Mouse (Mus musculus) stomach, postnatal 0 days (tissue): ENCODE results near the gene Sall1.

ENCODE experiments used
- CTCF ChIP-seq: IDR thresholded peaks from 2 replicates; pipeline ENCODE4 v1.5.1; 2016; ENCODE audit warnings: antibody characterized with exemption, low read depth, mild to moderate bottlenecking, moderate library complexity
- EP300 ChIP-seq: optimal IDR thresholded peaks from 2 replicates; pipeline ENCODE3; 2016; ENCODE audit warnings: antibody characterized with exemption

DNA sequence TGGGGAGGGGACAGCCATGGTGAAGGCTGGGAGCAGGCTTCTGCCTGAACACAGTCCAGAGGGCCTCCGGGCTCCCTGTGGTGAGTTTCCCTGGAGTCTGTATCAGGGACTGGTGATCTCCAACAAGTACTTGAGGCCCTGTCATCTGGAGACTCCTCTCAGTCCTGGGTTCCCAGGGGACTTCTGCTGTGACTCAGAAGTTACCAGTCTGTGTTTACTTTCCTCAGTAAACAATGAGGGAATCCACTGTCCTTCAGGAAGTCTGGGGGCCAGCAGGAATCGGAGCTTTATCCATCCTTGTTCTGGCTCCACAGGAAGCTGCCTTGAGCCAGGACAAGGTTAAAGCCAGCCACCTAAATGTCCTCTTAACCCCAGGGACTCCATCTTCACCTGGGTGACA, 41.8 kb downstream of the Sall1 start:
- TF ChIP-seq EP300 (no peak), CTCF (no peak)
